Mouse (Mus musculus) brain, adult 2 months (tissue): ENCODE measurements at regions not wholly inside any gene's neighbourhood (a gene's known extent, or its start where the extent isn't known, plus 50 kb on each side); places are given as distances from the start of the nearest gene placed in this dataset.

Experiments used
- DNase-seq: peaks from one replicate; pipeline ENCODE4 v3.0.0; 2011; ENCODE audit warnings: low read depth, low spot score

DNA sequence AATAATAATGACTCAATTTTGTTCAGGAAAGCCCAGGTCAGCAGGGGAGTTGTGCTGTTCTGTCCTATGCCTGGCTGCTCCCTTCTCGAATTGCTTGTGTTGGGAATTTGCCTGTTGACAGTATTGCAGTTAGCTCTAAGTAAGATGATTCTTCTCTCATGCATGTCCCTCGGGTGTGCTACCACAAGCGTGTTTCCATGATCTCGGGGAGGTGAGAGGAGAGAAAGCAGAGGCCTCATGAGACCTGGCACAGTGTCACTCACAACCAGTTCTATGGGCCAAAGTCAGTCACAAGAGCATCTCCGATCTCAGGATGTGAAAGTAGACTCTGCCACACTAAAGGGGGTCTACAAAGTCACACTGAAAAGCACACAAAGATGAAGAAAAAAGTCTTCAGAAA lies 346.6 kb upstream of the Mmadhc start:
- DNase-seq: no peak

DNA sequence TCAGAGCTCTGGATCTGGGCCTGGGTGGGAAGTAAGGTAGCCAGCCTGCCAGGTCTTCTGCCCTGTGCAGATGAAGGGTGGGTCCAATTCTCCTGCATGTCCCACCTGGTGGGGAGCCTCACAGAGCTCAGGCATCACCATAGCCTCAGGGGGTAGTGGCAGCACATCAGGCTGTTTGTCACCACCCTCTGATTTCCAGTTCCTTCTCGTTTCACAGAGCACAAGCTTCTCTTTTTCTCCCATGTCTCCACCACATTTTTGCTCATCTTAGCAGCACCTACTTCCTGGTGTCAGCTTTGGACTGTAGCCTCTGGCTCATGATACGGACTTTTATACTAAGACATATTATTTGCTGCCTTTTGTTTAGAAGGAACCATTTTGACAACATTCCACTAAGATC lies 345.6 kb upstream of the Mmadhc start:
- DNase-seq: no peak

DNA sequence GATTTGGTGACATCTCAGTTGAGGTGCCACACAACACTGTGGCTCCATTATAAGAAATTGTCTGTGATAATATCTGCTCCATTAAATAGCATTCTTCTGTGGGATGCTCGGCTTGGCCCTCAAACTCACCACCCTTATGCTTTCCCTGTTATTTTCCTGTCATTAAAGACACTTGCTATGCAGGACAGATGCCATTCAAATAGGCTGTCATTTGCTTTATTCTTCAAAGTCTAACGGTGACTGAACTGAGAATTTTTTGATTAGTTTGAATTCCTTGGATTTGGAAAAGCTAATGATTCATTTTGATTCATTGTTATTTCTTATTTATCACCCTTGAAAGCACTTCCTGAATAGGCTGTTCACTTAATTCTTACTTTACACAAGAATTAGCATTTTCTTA lies 339.3 kb upstream of the Mmadhc start:
- DNase-seq: no peak

DNA sequence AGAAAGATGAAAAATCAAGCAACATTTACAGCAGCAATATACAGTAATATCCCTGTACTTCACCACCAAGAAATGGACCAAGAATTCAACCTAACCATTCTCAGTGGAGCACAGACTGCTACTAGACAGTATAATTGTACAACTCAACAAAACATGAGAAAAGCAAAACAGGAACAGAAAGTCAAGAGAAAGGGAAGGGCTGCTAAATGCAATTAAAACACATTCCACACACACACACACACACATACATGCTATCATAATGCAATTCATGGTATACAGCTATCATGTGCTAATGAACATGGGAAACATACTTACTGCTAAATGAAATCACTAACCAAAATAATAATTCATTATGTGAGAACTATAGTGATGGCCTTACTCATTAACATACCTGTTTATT lies 335.2 kb upstream of the Mmadhc start:
- DNase-seq: no peak

DNA sequence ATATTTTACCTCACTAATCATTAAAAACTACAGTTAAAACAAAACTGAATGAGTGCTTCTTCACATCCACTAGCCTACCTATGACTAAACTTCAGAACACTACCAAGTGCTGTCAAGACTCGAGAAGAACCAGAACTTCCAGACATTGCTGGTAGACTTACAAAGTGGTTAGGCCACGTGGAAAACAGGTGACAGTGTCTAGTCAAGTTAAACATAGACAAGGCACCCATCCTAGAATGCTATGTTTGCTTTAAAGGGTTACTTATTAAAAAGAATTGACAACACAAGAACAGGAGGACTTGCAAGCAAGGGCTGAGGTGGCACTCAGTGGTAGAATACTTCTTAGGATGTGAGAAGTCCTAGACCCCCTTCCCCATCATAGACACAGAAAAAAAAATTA lies 330.9 kb upstream of the Mmadhc start:
- DNase-seq: no peak

DNA sequence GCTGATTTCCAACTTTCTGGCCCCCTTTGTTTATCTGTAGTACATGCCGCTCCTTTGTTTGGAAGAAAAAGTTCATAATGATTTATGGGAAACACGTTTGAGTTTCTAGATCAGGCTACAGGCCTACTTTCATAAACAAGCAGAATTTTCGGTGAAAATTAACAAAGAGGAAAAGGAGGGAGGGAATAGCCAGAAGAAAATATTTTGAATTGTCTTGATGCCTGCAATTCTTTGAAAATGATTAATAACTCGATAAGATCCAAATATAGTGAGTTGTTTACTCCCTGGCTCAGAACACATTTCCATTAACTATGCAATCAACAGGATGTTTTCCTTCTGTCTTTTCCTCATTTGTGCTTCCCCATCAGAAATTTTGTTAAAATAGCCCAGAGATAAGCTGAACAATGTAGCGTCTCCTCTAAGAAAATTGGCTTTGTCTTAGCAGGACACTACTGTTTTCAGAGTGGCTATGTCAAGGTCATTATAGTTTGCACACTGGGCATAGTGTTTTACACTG lies 328.7 kb upstream of the Mmadhc start:
- no peak for DNase-seq

DNA sequence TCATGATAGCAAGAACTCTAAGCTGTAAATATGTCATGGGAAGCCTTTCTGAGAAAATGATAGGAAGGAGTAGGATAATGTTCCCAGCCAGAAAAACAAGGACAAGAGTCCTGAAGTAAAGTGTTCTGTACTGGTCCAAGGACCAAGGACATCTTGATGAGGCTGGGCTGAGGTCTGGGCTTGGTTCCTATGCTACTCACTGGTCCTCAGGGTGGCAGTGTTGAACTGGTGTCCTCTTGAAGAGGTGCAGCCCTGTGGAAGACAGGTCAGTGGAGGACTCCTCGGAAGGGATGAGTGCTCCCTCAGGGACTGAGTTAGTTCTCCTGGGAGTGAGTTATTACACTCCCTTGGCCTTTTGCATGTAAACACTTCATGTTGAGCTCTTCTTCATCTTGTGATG lies 312.5 kb upstream of the Mmadhc start:
- DNase-seq: peak; percentile 54

DNA sequence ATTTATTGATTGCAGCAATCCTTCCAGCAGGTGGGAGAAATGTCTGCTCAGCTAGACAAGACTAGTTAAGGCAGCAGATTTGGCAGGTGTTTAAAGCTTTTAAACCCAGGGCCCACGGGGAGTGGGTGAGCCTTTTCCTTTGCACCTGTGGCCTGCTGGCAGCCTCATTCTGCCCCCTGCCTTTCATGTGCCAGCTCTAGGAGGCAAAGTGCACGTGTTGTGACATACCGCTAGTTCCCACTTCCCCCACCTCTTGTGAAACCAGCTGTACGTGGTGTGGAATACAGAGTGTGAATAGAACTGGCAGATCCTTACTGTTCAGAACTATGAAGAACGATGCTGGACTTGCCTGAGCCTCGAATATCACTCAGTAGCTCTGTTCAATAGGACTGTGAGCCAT lies 292.6 kb upstream of the Mmadhc start:
- DNase-seq: peak; percentile 38

DNA sequence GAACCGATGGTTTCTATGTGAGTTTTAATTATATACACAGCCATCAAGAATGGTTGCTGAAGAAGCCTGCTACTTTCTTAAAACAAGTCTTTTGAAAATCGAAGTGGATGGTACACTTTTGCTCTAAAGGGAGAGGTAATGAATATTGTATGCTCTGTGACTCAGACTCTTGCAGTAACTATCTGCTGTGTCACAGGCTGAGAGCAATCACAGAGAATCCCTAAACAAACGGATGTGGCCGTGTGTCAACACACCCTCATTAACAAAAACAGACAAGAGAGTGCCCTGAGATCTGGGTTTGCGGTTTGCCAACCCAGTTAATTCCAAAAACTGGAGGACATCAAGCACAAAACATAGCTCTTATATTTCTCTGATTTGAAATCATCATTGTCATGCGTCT lies 292.1 kb upstream of the Mmadhc start:
- peak; percentile 21 for DNase-seq

DNA sequence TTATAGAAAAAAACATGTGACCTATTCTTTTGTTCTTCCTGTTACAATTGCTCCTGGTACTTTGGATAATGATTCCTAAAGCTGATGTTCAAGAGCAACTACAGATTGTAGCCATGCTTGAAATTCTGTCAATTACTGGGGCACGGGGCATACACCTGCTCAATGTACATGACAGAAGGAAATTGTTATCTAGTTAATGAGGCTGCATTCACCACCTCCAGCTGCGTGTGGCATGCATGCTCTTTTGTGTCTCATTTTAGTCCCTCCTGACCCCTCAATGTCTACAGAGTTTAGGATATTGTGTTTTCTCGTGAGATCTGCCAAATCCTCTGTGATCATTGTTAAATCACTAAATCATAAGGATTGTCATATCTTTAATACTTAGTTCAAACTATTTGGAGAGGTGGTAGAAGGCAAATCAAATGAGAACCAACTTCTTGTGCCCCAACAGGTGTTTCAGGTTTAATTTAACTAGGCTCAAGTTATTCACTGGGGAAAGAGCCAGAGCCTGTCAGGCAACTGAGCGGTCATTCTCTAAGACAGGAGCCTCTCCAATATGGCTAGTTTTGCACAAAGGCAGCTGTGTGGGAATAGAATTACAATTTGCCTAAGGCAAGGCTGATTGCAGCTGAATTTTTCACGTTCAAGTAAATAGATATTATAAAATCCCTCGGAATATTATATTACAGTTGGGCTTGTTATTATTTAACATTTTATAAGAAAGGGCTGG lies 289.9 kb upstream of the Mmadhc start:
- no peak for DNase-seq

DNA sequence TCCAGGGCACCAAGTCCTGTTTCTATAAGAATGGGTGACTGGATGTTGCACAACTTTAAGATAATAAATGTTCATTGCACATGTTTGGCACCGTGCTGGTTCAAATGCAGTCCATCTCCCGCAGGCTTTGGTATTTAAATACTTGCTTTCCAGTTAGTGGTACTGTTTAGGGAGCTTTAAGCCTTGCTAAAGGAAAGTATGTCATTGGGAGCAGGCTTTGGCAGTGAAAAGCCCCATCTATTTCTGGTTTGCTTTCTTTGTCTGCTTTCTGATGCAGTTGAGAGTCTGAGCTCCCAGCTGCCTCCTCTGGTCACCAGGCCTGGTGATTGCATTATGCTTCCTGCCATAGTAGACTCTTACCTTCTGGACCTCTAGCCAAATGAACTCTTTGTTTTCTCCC lies 283.0 kb upstream of the Mmadhc start:
- peak; percentile 58 for DNase-seq

DNA sequence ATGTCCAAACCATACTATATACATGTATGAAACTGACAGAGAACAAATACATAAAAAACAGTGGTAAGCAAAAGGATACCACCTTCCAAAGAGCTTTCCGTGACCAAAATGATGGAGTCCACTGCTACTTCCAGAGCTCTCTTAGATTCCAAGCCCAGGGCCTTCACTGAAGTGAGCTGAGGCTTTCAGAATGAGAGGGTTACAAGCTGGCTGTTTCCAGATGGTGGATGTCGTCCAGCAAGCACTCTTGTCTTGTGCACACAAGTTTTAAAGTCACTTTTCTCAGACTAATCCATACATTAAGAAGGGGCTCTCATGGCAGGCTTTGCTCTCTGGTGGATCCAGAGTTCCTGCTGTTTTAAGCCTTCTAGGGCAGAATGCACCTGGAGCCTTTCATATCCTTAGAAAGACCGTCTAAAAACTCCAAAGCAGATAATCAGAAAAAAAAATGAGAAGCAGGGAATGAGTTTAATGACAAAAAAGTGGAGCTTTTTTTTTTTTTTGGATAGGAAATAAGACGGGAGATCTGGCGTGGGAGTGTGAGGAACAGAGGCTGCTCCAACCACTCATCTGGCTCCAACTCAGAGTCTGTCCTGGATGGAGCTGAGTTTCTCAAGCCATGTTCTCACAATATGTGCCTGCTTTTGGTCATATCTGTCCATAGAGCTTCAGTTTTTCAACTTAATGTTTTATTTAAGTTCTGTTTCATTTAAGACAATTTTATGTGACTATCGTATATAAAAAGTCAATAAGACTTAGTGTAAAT lies 281.9 kb upstream of the Mmadhc start:
- DNase-seq: peak; percentile 61

DNA sequence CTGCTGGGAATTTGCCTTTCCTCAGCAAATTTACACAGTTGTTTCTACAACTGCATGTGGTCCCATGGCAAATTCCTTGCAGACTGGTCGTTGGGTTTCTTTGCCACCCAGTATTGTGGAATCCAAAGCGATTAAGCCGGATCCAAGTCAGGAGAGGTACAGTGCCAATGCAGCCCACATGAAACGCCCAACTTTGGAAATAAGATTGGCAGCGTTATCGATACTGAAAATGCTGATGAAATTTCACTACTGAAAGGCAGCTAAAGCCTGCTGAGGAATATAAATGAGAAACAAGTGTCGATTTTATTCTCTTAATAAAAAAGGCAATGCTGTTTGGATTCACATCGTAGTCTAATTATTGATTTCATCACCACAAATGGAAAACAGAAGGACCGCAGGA lies 281.1 kb upstream of the Mmadhc start:
- no peak for DNase-seq

DNA sequence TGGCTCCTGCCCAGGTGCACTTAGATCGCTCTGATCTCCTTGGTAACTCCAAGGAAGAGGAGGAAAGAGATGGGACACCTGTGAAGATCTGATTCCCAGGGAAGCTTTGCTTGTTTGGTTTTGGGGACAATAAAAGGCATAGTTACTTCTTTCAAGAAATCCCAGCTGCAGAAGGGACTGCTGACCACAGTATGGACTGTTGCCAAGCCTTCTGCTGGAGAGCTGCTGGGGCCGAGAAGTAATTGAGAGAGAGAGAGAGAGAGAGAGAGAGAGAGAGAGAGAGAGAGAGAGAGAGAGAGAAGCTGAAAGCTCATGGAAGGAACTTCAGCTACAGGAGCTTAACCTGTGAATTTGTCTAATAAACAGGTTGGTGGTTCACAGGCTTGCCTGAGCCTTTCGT lies 276.9 kb upstream of the Mmadhc start:
- no peak for DNase-seq

DNA sequence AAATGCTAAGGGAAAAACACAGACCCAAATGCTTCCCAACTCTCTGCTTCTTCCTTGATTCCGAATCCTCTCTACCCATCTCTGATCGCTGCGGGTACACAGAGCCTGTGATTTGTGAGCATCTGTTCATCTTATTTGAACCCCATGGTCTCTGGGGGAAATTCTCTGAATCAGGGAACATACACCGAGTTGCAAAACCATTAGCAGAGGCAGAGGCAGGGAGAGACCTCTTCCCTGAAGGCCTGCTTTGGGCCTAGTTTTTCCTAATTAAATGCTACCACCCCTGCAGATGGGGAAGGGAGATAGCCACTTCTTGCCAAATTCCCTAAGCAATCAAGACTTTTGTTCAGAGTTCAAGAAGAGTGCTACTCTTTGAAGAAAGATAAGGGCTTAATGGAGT lies 274.4 kb upstream of the Mmadhc start:
- no peak for DNase-seq

DNA sequence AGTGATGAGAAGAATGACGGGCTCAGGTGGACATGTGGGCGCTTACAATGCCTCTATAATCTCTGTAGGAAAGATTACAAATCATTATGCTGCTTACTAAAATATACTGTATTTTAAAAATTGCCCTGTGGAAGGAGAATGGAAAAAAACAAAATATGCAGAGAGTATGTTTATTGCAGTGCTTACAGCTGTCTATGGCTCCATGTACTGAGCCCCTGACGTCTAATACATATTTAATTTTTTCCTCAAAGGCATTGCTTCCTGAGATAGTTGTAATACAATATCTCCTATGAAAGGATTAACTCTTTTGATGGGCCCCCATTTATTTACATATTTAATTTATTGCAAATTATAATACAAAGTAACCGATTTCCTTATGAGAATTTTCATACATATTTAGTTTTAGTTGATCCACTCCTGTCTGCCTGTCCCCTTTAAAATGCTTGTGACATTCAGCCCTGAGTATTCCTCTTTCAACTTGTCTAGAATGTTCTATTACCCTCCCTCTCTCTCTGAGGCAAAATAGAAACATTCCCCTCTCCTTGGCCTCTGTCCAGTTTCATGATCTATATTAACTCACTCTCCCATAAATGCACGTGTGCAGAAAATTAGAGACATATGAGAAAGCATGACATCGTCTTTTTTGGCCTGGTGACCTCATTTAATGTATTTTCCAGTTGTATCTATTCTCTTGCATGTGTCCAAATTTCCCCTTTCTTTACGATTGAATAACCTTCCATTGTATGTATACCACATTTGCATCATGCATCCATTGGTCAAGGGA lies 273.1 kb upstream of the Mmadhc start:
- DNase-seq: no peak

DNA sequence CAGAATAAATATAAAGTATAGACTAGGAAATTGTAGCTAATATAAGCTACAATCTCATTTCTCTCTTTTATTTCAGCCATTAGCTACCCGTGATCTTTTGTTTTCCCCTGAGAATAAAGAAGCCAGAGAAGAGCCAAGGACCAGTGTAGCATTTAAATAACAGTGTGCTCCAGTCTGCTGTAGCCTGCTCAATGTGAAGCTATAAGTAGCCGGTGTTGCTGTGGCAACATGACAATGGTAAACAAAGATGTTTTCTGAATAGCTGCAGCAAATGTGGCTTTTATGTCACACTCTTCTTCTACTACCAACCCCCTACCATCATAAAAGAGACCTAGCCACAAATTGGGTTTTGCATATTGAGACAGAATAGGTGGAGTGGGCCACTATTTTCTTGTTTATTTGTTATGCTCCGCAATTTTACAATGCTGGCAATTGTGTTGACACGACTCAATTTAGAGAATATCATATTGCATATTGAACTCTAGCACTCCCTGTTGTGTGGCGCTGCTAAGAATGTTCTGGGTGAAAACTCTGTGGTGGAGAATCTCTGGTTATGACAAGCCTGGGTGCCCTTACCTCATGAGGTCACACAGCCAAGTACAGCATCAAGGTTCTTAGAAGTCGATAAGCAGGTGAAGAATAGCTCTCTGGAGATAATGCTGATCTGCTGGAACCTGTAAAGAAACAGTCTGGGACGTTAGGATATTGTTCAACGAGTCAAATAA lies 272.3 kb upstream of the Mmadhc start:
- peak; percentile 61 for DNase-seq

DNA sequence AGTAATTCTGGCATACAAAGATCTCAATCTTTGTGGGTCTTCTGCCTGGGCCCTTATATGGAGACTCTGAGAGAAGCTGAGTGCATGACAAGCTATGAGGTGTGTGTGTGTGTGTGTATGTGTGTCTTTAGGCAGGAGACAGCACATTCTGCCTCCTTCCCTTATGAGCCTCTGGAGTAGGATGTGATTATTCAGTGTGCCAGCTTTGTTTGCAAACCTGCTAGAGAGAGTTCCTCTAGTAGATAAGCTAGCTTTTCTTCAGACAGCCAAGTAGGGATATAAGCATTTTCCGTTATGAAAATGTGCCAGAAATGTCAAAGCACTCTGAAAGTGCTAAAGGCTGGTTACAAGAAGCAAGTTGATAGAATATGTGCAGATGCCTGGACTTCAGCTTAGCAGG lies 270.9 kb upstream of the Mmadhc start:
- peak; percentile 41 for DNase-seq

DNA sequence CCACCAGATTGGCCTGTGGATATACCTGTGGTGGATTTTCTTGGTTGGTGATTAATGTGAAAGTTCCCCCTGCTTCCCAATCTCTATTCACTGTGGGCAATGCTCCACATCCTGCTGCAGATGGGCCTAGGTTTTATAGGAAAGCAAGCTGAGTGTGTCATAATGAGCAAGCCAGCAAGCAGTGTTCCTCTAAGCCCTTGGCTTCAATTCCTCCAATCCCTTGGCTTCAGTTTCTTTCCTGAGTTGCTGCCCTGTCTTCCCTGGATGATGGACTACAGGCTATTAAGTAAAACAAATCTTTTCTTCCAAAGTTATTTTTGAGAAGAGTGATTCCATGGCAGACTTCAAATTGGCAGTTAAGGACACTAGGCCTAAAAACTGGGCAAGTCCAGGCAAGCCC lies 257.4 kb upstream of the Mmadhc start:
- DNase-seq: no peak

DNA sequence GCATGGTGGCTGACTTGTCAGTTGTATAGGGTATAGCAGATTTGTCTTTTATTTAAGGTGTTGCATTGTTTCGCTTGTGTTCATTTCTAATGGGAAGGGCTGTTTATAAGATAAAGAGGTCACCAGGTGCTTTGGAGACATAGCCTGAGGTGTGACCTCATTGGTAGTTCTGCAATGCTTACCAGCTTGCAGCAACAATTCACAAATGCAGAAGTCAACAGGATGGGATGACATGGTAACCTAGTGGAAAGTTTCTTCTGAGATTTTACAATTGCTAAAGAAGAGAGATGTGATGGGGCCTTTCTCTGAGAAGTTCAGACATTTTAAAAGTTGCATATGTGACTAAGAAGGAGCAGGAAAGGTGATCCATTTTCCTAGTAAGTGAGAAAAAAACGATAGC lies 255.8 kb upstream of the Mmadhc start:
- DNase-seq: no peak

DNA sequence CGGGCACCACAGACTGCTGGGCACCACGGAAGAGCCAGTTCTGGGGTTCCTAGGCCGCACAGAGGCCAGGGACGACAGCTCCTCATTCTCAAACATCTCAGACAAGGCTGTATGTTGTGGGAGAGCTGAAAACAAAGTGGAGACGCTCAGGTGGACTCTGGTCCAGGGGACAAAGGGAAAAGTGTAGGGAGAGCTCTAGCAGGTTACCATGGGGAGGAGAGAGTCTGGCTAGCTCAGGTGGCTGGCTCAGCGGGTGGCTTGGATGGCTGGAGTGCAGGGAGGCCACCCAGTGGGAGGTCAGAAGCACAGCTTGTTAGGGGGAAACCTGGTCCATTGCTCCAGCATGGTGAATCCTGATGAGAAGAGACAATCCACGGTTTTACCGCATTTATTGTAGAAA lies 253.3 kb upstream of the Mmadhc start:
- no peak for DNase-seq
